Mouse (Mus musculus): ENCODE measurements around the gene Vars.

The Vars gene

GRCm38 (mm10) chr17:35017706-35018030, 16.9 kb downstream of the Vars start:
- in situ Hi-C loops (cut with MboI; ENCODE audit: low pct_unique_long_range_greater_than_20kb in 1 of 2, low sequenced_read_pairs in 2 of 2, unreplicated experiment in 1 of 2): loop anchor here in 1 of 2 experiments (10.0 kb wide), 1 partner anchor 127 kb away; no protein-coding TSS in a partner anchor

- in situ Hi-C loops (cut with MboI; ENCODE audit: low pct_unique_long_range_greater_than_20kb in 1 of 2, low sequenced_read_pairs in 2 of 2, unreplicated experiment in 1 of 2): loop anchor here in 1 of 2 experiments (10.0 kb wide), 1 partner anchor 127 kb away; no protein-coding TSS in a partner anchor
Observed at GRCm38 (mm10) chr17:35018171-35018570, 17.4 kb downstream of the Vars start.

GRCm38 (mm10) chr17:35019894-35020293, 19.1 kb downstream of the Vars start:
- in situ Hi-C loops (cut with MboI; ENCODE audit: low pct_unique_long_range_greater_than_20kb in 1 of 2, low sequenced_read_pairs in 2 of 2, unreplicated experiment in 1 of 2): loop anchor here (5.0 to 10.0 kb wide), 2 partner anchors 92 to 125 kb away; no protein-coding TSS in a partner anchor

DNA sequence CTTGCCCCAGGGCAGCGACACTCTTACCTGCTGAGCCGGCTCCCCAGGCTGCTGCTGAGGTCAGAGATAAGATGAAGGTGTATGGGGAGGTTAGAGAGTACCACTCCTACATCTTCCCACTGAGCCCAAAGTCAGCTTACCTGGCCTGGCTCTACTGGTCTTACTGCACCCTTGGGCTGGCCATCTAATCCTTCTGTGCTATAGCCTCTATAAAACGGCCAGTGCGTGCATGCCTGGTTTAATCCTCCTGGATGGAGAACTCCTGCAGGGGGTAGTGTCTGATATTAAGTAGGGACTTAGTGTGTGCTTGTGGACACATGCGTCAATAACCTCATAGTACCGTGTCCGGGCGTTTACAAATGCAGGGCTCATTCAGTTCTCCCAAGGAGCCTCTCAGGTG, 19.8 kb downstream of the Vars start:
- in situ Hi-C loops (cut with MboI; ENCODE audit: low pct_unique_long_range_greater_than_20kb in 1 of 2, low sequenced_read_pairs in 2 of 2, unreplicated experiment in 1 of 2): loop anchor here in 1 of 2 experiments (5.0 kb wide), 1 partner anchor 92 kb away; no protein-coding TSS in a partner anchor

GRCm38 (mm10) chr17:35021163-35021808, 20.5 kb downstream of the Vars start:
- in situ Hi-C loops (cut with MboI; ENCODE audit: low pct_unique_long_range_greater_than_20kb in 1 of 2, low sequenced_read_pairs in 2 of 2, unreplicated experiment in 1 of 2): loop anchor here in 1 of 2 experiments (5.0 kb wide), 1 partner anchor 91 kb away; no protein-coding TSS in a partner anchor

- in situ Hi-C loops (cut with MboI; ENCODE audit: low pct_unique_long_range_greater_than_20kb in 1 of 2, low sequenced_read_pairs in 2 of 2, unreplicated experiment in 1 of 2): loop anchor here in 1 of 2 experiments (5.0 kb wide), 1 partner anchor 90 kb away; no protein-coding TSS in a partner anchor
Observed at GRCm38 (mm10) chr17:35021842-35022477, 21.2 kb downstream of the Vars start.

- in situ Hi-C loops (cut with MboI; ENCODE audit: low pct_unique_long_range_greater_than_20kb in 1 of 2, low sequenced_read_pairs in 2 of 2, unreplicated experiment in 1 of 2): loop anchor here in 1 of 2 experiments (5.0 kb wide), 1 partner anchor 90 kb away; no protein-coding TSS in a partner anchor
Observed at GRCm38 (mm10) chr17:35022541-35023060, 21.8 kb downstream of the Vars start.

DNA sequence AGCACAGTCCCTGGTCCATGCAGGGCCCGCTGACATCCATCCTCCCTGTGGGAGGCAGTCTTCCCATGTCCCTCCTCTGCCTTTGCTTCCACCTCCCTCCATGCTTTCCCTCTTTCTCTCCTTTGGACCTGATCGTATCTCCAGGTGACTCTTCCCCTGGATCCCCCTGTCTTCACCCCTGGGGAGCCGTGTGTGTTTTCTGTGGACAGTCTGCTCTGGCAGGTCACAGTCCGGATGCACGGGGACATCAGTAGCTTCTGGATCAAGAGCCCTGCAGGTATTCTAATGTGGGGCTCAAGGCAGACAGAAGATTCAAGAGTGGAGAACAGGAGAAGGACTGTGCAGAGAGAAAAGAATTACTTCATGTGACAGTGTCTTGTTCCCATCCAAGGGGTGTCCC, 22.4 kb downstream of the Vars start:
- in situ Hi-C loops (cut with MboI; ENCODE audit: low pct_unique_long_range_greater_than_20kb in 1 of 2, low sequenced_read_pairs in 2 of 2, unreplicated experiment in 1 of 2): loop anchor here in 1 of 2 experiments (5.0 kb wide), 1 partner anchor 89 kb away; no protein-coding TSS in a partner anchor

GRCm38 (mm10) chr17:35023756-35024155, 23.0 kb downstream of the Vars start:
- in situ Hi-C loops (cut with MboI; ENCODE audit: low pct_unique_long_range_greater_than_20kb in 1 of 2, low sequenced_read_pairs in 2 of 2, unreplicated experiment in 1 of 2): loop anchor here in 1 of 2 experiments (5.0 kb wide), 1 partner anchor 89 kb away; no protein-coding TSS in a partner anchor

GRCm38 (mm10) chr17:35024261-35024660, 23.5 kb downstream of the Vars start:
- in situ Hi-C loops (cut with MboI; ENCODE audit: low pct_unique_long_range_greater_than_20kb in 1 of 2, low sequenced_read_pairs in 2 of 2, unreplicated experiment in 1 of 2): loop anchor here in 1 of 2 experiments (5.0 kb wide), 1 partner anchor 88 kb away; no protein-coding TSS in a partner anchor

DNA sequence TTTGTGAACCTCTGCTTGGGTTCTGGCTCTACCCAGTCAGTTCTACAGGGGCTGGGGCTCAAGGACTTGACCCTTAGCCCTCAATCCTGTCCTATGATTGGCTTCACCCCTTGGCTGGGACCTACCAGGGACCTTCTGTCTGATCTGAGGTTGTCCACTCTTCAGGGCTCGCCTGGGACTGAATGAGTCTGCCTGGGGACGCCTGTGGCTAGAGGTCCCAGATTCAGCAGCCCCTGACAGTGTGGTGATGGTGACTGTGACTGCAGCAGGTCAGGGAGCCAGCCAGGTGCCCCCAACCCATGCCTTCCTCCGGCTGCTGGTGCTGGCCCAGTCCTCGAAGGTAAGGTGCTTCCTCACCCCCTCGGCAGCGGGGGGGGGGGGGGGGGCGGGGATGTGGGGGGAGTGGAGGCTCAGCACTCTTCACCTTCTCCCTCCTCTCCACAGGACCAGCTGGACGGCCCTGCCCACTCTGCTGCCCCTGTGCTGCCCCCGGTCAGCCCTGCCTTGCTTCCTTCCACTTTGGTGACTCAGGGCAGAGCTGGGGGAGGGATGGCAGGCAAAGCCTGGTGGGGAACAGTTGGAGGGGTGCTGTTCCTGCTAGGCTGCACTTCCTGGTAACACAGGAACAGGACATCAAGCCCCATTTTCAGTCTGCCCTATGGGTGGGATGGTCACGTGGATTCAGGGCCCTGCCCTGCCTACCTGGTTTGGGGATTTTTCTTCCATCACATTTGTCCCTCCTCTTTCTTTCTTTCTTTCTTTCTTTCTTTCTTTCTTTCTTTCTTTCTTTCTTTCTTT, 24.1 kb downstream of the Vars start:
- in situ Hi-C loops (cut with MboI; ENCODE audit: low pct_unique_long_range_greater_than_20kb in 1 of 2, low sequenced_read_pairs in 2 of 2, unreplicated experiment in 1 of 2): loop anchor here in 1 of 2 experiments (5.0 kb wide), 1 partner anchor 87 kb away; no protein-coding TSS in a partner anchor

DNA sequence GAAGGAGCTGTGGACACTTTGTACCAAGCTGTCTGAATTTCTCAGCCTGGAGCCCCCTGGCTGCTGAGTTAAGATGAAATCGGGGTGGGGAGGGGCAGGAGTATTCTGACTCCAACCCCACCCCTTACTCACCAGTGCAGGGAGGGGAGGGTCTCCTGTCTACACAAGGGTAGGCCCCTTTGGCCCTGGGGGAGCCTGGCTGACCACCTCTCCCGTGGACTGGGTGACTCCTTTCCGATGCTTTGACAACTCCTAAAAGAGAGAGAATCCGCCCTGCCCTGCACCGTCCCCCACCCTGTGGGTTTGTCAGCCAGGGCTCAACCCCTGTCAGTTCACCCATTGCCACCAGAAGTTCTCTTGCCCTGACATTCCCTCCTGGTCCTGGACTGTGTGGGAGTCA, 25.4 kb downstream of the Vars start:
- in situ Hi-C loops (cut with MboI; ENCODE audit: low pct_unique_long_range_greater_than_20kb in 1 of 2, low sequenced_read_pairs in 2 of 2, unreplicated experiment in 1 of 2): no loop called here

GRCm38 (mm10) chr17:35027277-35028068, 26.7 kb downstream of the Vars start, which contains the start of gene Sapcd1:
Sapcd1 (minus strand) TSS chr17:35028016.
- in situ Hi-C loops (cut with MboI; ENCODE audit: low pct_unique_long_range_greater_than_20kb in 1 of 2, low sequenced_read_pairs in 2 of 2, unreplicated experiment in 1 of 2): no loop called here

GRCm38 (mm10) chr17:35028315-35028714, 27.5 kb downstream of the Vars start:
- in situ Hi-C loops (cut with MboI; ENCODE audit: low pct_unique_long_range_greater_than_20kb in 1 of 2, low sequenced_read_pairs in 2 of 2, unreplicated experiment in 1 of 2): no loop called here

DNA sequence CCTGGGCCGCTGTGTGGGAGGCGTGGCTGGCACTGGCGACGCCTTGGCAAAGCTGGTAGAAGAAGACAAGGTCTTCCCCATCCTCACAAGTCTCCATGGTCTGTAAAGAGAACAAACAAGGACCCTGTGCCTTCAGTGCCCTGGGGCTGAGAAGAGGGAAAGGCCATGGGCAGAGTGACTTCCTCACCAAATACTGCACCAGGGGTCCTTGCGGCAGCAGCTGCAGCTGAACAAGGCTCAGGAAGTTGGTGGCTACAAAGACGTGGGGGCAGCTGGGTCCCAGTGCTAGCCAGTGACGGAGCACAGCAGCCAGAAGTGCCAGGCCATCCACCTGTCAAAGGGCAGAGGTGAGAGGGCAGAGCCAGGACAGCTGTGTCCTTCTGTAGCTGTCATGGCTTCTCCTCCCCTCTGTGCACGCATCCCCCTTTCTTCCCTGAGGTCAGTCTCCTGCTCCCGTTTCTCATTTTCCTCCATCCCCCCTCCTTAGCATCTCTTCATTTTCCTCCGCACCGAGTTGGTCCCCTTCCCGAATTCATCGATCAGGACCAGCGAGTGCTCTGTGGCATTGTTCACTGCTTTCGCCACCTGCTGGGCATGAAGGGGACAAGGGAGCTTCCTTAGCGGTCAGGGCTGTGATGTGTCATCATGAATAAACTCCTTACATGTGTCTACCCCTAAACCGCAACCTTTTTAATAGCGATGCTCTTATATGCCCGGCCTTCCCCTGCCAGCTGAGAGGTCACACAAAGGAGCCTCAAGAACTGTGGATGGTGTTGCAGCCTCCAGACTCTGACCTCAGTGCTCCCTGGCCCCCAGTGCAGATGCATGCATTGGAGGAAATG, 29.1 kb downstream of the Vars start:
- in situ Hi-C loops (cut with MboI; ENCODE audit: low pct_unique_long_range_greater_than_20kb in 1 of 2, low sequenced_read_pairs in 2 of 2, unreplicated experiment in 1 of 2): no loop called here

GRCm38 (mm10) chr17:35031272-35031671, 30.5 kb downstream of the Vars start:
- in situ Hi-C loops (cut with MboI; ENCODE audit: low pct_unique_long_range_greater_than_20kb in 1 of 2, low sequenced_read_pairs in 2 of 2, unreplicated experiment in 1 of 2): no loop called here

DNA sequence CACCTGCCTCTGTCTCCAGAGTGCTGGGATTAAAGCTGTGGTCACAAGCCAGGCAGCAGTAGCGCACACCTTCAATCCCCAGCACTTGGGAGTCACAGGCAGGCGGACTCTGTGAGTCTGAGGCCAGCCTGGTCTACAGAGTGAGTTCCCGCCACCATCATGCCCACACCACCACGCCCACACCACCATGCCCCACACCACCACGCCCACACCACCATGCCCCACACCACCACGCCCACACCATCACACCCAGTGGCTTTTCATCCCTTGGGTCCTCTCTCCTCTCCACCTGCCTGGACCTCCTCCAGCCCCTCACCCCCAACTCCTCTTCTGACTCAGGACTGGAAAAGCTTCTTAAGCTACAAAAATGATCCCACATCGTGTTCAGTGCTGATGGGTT, 31.1 kb downstream of the Vars start:
- in situ Hi-C loops (cut with MboI; ENCODE audit: low pct_unique_long_range_greater_than_20kb in 1 of 2, low sequenced_read_pairs in 2 of 2, unreplicated experiment in 1 of 2): no loop called here
